Comparison of ENCODE assay signal across 19 mouse cellular contexts in the genomic region with DNA sequence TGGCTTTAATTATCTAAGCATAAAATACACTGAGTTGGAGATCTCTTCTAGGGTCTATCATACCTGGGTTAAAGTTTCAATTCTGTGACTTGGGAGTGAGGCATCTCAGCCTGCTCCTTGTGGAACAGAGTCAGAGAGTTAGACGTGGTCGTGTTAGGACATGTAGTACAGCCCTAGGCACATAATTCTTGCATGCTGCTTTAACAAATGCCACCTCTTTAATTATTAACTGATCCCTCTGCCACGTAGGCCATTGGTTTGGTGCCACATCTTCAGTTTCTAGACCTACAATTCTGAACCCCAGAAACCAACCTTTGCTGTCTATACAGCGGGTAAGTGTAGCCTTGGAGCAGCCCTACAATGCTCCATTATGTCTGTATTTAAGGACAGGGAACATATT.
"Had no signal": no experiment of that assay in that cellular context is flagged by ENCODE, and none has a peak within 500 bp of the region (broad histone marks: within the 10 kb centered on the region; RNA-seq: fewer than 3 reads in every experiment).

No protein-coding gene starts in this region.

- H3K9me3 ChIP-seq: limb, embryonic 15.5 days; liver, embryonic 15.5 days; midbrain, embryonic 10.5 days; neural tube, embryonic 12.5 days had no signal

- H3K27ac ChIP-seq: limb, embryonic 15.5 days; liver, embryonic 15.5 days; midbrain, embryonic 10.5 days; neural tube, embryonic 12.5 days had no signal

- H3K4me2 ChIP-seq: limb, embryonic 15.5 days; liver, embryonic 15.5 days; lung, embryonic 14.5 days; neural tube, embryonic 12.5 days had no signal

- H3K4me3 ChIP-seq: limb, embryonic 15.5 days; liver, embryonic 15.5 days; midbrain, embryonic 10.5 days; myocyte; neural tube, embryonic 12.5 days had no signal

- H3K9ac ChIP-seq: limb, embryonic 15.5 days; liver, embryonic 15.5 days; lung, embryonic 14.5 days; neural tube, embryonic 12.5 days had no signal

- ATAC-seq: hindbrain, embryonic 16.5 days; inflammation-experienced regulatory T-cells, adult 6 months had no signal

- DNase-seq: kidney, postnatal 25 days; layer of hippocampus, adult 9-11 months; layer of hippocampus, postnatal 36 days; lung, embryonic 14.5 days; lung, postnatal 10 days; lung, postnatal 4 days; midbrain, embryonic 14.5 days; retina, postnatal 1 day; right cerebral cortex, postnatal 4 days; spleen, adult 18-20 months; thymus, adult 18-20 months; thymus, postnatal 14 days had no signal

- H3K27me3 ChIP-seq: limb, embryonic 15.5 days; liver, embryonic 15.5 days; neural tube, embryonic 12.5 days had no signal

- H3K36me3 ChIP-seq: limb, embryonic 15.5 days; liver, embryonic 15.5 days; midbrain, embryonic 10.5 days; neural tube, embryonic 12.5 days had no signal
